Mouse (Mus musculus) mouse trophoblast stem cell (cell line): Measurements from ENCODE around the gene Efhb.

Experiments
- in situ Hi-C, 2 experiments: fragments of 300-500 bp; cut with MseI, MboI; formaldehyde crosslinking; loops; 2 replicates in 1 of 2; 3 replicates in 1 of 2; pipeline ENCODE4 v1.15.1; 2025

The Efhb gene

GRCm38 (mm10) chr17:53462603-53463495 lies at the start of gene Efhb:
Gene Efhb (minus strand): TSS chr17:53463321.
- in situ Hi-C loops = no loop called here

DNA sequence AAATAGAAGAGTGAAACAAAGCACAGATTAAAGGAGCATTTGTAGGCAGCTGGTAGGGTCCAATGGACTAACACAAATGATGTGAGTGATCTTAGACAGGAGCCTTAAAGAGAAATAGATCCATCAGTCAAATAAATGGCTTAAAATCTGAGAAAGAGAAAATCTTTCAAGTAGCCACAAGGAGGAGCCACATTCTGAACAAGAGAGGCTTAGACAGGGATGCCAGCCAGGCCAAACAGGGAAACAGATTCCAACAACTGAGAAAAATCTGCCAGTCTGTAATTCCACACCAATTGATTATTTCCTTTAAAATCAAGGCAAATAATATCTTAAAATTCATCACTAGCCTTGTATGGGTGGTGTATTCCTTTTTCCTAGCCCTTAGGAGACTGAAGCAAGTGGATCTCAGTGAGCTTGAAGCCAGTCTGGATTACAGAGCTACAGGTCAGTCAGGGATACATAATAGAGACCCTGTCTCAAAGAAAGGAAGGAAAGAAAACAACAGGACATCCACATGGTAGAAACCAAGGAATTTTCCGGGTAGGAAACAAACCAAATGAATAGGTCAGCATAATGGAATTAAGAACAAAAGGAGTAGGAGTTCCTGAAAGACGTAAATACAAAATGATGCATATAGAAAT lies 49.3 kb upstream of the Efhb start:
- in situ Hi-C loops = no loop called here

DNA sequence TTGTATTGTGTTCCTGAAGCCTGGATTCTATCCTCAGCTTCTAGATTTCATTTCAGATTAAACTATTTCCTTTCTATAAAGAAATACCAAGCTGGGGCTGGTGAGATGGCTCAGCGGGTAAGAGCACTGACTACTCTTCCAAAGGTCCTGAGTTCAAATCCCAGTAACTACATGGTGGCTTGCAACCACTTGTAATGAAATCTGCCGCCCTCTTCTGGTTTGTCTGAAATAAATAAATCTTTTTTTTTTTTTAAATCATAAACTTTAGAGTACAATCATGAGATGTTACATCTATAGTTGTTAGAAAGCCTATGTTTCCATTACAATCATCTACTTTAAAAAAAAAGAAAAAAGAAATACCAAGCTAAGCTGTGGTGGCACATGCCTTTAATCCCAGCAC lies 39.8 kb upstream of the Efhb start:
- in situ Hi-C loops = no loop called here

GRCm38 (mm10) chr17:53489007-53489378 lies 25.9 kb upstream of the Efhb start:
- in situ Hi-C loops = no loop called here

- in situ Hi-C loops = no loop called here
Observed at GRCm38 (mm10) chr17:53488291-53489006, 25.3 kb upstream of the Efhb start.

DNA sequence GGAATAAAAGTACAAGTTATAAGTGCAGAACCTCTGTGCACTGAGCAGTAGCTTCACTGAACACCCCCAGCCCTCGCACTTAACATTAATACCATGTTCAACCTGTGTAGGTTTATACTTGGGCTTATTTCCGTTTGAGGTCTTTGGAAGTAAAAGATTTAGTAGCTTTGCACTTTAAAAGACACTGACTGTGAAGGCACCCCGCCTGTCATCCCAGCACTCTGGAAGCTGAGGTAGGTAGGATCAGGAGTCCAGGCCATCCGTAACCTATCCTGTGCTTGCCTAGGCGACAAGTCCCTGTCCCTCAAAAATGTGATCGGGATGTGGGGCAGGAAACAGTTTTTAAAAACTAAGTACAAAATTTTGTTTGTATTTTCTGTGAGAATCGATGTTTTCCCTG lies 17.3 kb upstream of the Efhb start:
- in situ Hi-C loops = no loop called here

- in situ Hi-C loops = no loop called here
Observed at GRCm38 (mm10) chr17:53479604-53480041, 16.5 kb upstream of the Efhb start.

DNA sequence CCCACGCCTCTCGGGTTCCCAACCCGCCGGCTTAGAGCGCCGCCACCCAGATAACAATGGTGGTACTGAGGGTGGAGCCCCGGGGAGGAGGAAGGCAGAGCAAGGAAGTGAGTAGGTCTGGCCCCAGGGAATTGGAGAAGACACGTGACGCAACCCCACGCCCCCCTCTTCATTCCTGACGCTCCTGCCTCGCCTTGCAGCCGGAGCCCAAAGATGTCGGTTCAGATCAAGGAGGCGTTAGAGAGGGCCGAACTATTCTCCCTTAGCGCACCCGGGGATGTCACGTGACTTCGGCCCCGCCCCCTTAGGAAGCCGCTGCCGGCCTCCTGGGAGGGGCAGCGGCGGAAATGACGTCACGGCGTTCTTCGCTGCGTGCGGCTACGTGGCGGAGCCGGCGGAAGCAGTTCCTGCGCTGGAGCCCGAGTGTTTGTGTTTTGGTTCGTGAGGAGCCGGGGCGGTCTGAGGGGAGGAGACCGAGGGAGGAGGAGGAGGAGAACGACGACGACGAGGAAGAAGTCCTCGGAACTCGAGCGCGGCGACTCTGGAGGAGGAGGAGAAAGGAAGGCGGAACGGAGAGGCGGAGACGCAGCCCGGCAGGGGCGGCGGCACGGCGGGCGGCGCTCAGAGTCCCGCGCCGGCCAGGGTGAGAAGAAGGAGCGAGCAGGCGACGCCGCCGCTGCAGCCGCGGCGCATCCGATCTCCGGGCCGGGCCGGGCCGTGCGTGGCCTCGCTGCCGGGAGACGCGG lies 15.9 kb upstream of the Efhb start, which contains the start of gene Rab5a:
Gene Rab5a, plus strand, starts transcription at position 377 of the 746 bp plus-strand sequence.
- in situ Hi-C loops = no loop called here

GRCm38 (mm10) chr17:53478066-53478857 lies 15.1 kb upstream of the Efhb start:
- in situ Hi-C loops = no loop called here

GRCm38 (mm10) chr17:53468697-53469096 lies 5.6 kb upstream of the Efhb start:
- in situ Hi-C loops = no loop called here

DNA sequence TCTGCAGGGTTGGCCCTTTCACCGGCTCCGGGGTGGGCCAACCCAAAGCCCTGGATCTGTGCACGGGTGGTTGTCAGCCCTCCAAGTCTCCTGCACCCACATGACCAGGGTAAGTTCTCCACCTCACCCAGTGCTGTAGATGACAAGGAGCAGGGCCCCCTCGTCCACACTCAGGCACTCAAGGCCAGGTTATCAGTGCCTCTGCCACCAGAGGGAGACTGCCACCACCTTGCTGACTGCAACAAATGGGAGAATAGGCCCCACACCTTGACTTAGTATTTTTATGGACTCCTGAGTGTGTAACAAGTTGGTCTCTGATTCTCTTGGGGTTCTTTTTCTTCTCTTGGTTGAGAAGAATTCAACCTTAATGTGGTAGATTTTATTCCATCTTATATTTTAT lies 2.4 kb upstream of the Efhb start:
- in situ Hi-C loops = no loop called here

DNA sequence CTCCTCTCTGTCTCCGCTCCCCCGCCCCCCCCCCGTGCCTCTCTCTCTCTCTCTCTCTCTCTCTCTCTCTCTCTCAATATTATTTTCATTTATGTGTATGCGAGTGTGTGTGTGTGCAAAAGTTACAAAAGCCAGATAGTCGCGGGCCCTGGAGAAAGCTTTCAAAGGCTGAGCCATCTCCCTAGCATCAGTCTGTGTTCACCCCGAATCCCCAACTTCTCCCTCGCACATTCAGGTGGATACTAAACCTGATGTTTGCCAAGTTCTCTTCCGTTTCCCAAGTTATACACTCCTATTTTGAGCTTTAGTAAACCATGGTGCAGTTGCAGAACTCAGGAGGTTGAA lies 347 bp upstream of the Efhb start:
- in situ Hi-C loops = no loop called here

GRCm38 (mm10) chr17:53456742-53457141 lies 6.4 kb downstream of the Efhb start:
- in situ Hi-C loops = no loop called here

DNA sequence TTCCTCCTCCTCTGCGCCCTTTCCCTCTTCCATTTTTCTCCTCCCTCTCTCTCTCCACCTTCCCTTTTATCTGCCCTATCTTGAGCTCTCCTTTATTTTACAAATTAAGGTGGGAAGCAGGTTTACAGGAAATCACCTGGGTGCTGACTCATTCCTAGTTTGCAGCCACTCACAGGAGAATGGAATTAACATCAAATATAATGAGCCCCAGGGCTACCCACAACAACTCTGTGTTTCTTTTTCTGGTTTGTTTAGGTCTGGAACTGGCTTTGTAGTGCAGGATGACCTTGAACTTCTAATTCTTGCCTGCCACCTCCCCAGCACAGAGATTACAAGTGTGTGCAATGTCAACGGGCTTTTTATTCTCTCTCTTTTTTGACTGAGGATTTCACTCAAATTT lies 7.0 kb downstream of the Efhb start:
- in situ Hi-C loops = no loop called here

DNA sequence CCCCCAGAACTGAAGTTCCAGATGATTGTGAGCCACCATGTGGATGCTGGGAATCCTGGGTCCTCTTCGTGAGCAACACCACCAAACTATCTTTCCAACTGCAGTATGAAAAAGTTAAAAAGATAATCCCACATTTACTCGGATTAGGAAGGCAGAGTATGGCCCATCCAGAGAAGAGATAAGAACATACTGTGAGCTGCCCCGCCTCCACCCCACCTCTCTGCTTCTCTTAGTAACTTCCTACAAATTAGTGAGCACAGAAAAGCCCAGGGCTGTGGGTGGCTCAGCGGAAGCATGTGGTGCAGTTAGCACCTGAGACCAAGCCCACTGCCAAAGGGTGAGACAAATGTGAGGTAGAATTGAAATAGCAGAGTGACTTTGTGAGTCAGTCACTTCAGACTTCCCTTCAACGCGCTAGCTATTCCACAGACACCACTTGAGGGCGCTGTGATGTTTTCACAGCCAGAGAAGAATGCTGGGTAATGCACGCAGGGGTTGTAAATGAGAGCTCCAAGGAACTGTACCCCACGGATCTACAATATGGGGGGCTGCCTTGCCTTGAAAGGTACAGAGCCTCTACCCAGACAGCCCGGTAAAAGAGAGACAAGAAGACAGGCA lies 60.3 kb downstream of the Efhb start:
- in situ Hi-C loops = no loop called here

DNA sequence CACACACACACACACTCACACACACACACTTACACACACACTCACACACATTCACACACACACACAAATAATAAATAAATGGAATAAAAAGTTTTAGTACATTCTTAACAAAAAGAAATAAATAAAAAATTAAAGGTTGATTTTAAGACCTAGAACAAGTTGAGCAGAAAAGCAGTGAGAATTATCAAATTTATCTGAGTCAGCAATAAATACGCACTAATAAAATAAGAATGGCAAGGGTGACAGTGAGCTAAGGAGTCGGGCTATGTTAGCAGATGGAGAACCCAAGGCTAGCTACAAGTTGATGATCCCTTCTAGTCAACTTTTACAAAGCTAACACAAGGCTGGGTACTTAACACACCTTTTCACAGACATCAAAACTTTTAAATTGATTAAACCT lies 69.9 kb downstream of the Efhb start:
- in situ Hi-C loops = no loop called here

DNA sequence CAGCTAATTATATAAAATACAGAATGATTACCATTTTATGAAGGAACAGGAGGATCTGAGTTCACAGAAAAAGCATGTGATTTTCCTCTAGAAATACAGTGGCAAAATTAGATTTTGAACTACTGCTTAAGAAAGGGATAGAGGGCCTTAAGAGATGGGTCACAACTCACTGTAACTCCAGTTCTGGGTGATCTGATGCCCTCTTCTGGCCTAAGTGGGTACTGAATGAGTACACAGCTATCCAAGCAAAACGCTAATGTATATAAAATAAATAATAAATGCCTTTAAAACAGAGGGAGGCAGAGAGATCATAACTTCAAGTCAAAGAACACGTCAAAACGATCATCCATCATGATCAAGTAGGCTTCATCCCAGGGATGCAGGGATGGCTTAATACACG lies 73.6 kb downstream of the Efhb start:
- in situ Hi-C loops = loop anchor here (10.0 kb wide), 1 partner anchor 825 kb away; no protein-coding TSS in a partner anchor

DNA sequence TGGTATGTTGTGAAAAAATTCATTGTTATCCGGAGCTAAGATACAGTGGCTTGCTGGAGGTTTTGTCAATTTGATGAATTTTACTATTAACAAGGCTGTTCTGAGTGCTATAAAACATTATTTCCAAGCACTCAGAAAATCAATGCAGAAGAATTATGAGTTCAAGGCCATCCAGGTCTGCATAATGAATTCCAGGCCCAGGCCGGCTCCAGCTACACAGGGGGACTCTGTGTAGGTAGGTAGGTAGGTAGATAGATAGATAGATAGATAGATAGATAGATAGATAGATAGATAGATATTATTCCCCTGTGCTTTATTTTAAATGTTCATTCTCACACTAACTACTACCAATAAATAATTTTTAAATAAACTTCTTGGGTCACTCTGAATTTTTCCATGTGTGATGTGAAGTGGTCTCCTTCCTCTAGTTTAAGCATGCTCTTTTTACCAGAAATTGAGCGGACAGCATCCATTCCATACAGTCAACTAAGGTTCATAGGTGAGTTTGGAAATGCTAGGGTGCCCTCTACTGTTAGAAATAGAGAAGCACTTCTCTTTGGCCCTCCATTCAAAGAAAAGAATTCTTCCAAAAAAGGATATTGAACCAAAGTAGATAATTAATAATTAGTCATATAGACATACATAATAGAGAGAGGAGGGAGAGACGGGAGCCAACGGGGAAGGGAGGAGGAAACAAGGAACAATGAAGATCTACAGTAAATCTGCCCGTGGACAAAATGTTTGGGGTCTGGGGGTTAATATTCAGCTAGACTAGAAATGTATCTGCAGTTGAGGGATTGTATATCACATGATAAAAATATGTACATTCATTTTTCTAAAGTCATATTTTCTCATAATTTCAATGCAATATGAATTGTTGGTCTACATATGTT lies 75.3 kb downstream of the Efhb start:
- in situ Hi-C loops = loop anchor here (10.0 kb wide), 1 partner anchor 823 kb away; no protein-coding TSS in a partner anchor

GRCm38 (mm10) chr17:53386863-53387262 lies 76.3 kb downstream of the Efhb start:
- in situ Hi-C loops = loop anchor here (10.0 kb wide), 1 partner anchor 822 kb away; no protein-coding TSS in a partner anchor
